Mouse (Mus musculus): ENCODE results near the gene Sdr9c7. TPM values are rescaled to one million over a fixed set of nuclear protein-coding genes. Genes with fewer than 3 reads are reported as not detected.

Gene Sdr9c7
- total and polyA plus RNA-seq, 3 experiments = not detected

- Histone ChIP-seq H3K9ac (ENCODE audit: control insufficient read depth, low read depth, low read length, poor library complexity, severe bottlenecking) (no peak overlapping the region), H3K27me3 (ENCODE audit: control insufficient read depth in 1 of 2, insufficient read depth in 2 of 2, low read length in 2 of 2) (no peaks in the 10 kb centered on the region), H3K27ac (ENCODE audit: control insufficient read depth, low read depth, low read length) (no peak overlapping the region), H3K4me3 (ENCODE audit: control insufficient read depth in 1 of 2, insufficient read depth in 1 of 2, low read depth in 2 of 2, low read length in 2 of 2) (no peak overlapping the region), H3K9me3 (replicated peaks; ENCODE audit: insufficient read depth, low read length) (no peaks in the 10 kb centered on the region), H3K4me1 (ENCODE audit: control insufficient read depth in 1 of 2, insufficient read depth in 2 of 2, low read length in 2 of 2) (peaks cover 6 to 16% of the 10 kb centered on the region in 2 experiments), H3K79me2 (ENCODE audit: control insufficient read depth, insufficient read depth, low read length, poor library complexity) (no peaks in the 10 kb centered on the region), H3K36me3 (ENCODE audit: control insufficient read depth in 1 of 2, insufficient read depth in 2 of 2, low read length in 2 of 2) (peaks cover 0 to 9% of the 10 kb centered on the region in 2 experiments; a peak in 2 of 4 replicates)
- DNase-seq (ENCODE audit: low read depth, low spot score) = peak; percentile 48
- TF ChIP-seq CHD2 (IDR thresholded peaks at IDR 0.05; ENCODE audit: low read length) = no peak
- TF ChIP-seq ELF1 (IDR thresholded peaks at IDR 0.05; ENCODE audit: low read depth, low read length) = no peak
- no peak for TF ChIP-seq MYC (IDR thresholded peaks at IDR 0.05; ENCODE audit: low read depth, low read length)
- 0 out of 2 replicates have a peak, but pooled peaks have one; percentile 22 for TF ChIP-seq RCOR1 (IDR thresholded peaks at IDR 0.05; ENCODE audit: low read depth, low read length)
- no peak for TF ChIP-seq TCF12 (IDR thresholded peaks at IDR 0.05; ENCODE audit: low read depth, low read length)
- TF ChIP-seq POLR2AphosphoS2 (IDR thresholded peaks at IDR 0.05; ENCODE audit: low read length) = no peak
- no peak for TF ChIP-seq USF1 (IDR thresholded peaks at IDR 0.05; ENCODE audit: low read depth, low read length)
- TF ChIP-seq CHD1 (IDR thresholded peaks at IDR 0.05; ENCODE audit: low read depth, low read length) = no peak
- TF ChIP-seq POLR2A (IDR thresholded peaks at IDR 0.05; ENCODE audit: control insufficient read depth in 1 of 2, insufficient read depth in 1 of 2, low read depth in 1 of 2, low read length in 2 of 2, poor library complexity in 1 of 2) = no peak
- 0 out of 4 replicates have a peak, but pooled peaks of 1 of the 2 experiments have one; percentile 8 for TF ChIP-seq EP300 (IDR thresholded peaks at IDR 0.05; ENCODE audit: low read depth in 1 of 2, low read length in 2 of 2)
Measured at GRCm38 (mm10) chr10:127877681-127878080, 20.6 kb upstream of the Sdr9c7 start.

DNA sequence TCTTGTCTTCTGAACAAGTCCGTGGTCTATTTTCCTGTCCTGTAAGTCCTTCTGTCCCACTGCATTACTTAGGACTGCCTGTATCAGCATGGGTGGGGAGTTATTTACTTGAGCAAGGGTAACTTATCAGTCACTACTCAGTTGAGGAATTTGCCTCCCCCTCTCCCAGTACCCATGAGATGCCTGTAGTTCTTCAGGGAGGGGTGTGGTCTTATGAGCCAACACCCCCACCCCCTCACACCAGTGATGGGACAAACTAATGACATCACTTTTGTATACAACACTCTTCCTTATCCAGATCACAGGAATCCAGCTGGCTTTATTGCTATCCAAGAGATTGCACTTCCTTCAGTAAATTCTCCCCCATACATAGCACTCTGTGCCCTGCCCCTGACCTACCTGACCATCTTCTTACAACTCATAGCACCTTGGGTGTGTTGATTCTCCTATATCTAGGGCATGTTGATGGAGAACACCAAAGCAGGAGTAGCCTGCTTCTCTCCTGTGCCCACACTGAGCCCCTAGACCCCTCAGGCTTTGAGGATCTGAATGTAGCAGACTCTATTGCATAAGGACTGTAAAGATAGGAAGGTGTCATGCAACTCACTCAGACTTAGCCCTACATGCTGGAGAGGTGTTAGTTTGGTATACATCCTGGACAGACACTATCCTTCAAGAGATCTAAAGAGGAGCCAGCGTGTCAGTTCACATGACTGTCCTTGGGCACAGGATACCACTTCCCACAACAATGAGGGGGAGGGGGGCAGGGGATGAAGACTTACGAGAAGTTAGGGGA lies 19.9 kb upstream of the Sdr9c7 start:
- H3K4me3 ChIP-seq (ENCODE audit: control insufficient read depth in 1 of 2, insufficient read depth in 1 of 2, low read depth in 2 of 2, low read length in 2 of 2) = peak overlapping the region; percentile 28 to 31
- DNase-seq (ENCODE audit: low read depth, low spot score) = no peak
- peak overlapping the region; percentile 35; the same call in 1 of the 2 replicates for H3K9ac ChIP-seq (ENCODE audit: control insufficient read depth, low read depth, low read length, poor library complexity, severe bottlenecking)
- H3K36me3 ChIP-seq (ENCODE audit: control insufficient read depth in 1 of 2, insufficient read depth in 2 of 2, low read length in 2 of 2) = peaks cover 0 to 9% of the 10 kb centered on the region in 2 experiments; a peak in 2 of 4 replicates
- H3K4me1 ChIP-seq (ENCODE audit: control insufficient read depth in 1 of 2, insufficient read depth in 2 of 2, low read length in 2 of 2) = peaks cover 6 to 16% of the 10 kb centered on the region in 2 experiments
- no peaks in the 10 kb centered on the region for H3K27me3 ChIP-seq (ENCODE audit: control insufficient read depth in 1 of 2, insufficient read depth in 2 of 2, low read length in 2 of 2)
- peak overlapping the region; percentile 19; the same call in 1 of the 2 replicates for H3K27ac ChIP-seq (ENCODE audit: control insufficient read depth, low read depth, low read length)
- no peak for TF ChIP-seq MAFK (IDR thresholded peaks at IDR 0.05; ENCODE audit: borderline replicate concordance, low read depth, low read length)
- TF ChIP-seq TCF12 (IDR thresholded peaks at IDR 0.05; ENCODE audit: low read depth, low read length) = no peak
- no peak for TF ChIP-seq MEF2A (IDR thresholded peaks at IDR 0.05; ENCODE audit: extremely low read depth, insufficient replicate concordance, low read depth, low read length, poor library complexity, severe bottlenecking)
- no peak for TF ChIP-seq TAL1 (IDR thresholded peaks at IDR 0.05; ENCODE audit: low read length)
- no peak for TF ChIP-seq NRF1 (IDR thresholded peaks at IDR 0.05; ENCODE audit: insufficient read depth, low read depth, low read length, poor library complexity, severe bottlenecking)
- TF ChIP-seq NELFE (IDR thresholded peaks at IDR 0.05; ENCODE audit: low read depth, low read length) = no peak
- no peak for TF ChIP-seq E2F4 (IDR thresholded peaks at IDR 0.05; ENCODE audit: borderline replicate concordance, low read depth, low read length)
- no peak for TF ChIP-seq POLR2AphosphoS2 (IDR thresholded peaks at IDR 0.05; ENCODE audit: low read length)
- no peak for TF ChIP-seq TBP (IDR thresholded peaks at IDR 0.05; ENCODE audit: low read depth, low read length)
- no peak for TF ChIP-seq BHLHE40 (IDR thresholded peaks at IDR 0.05; ENCODE audit: borderline replicate concordance, low read depth, low read length)
- TF ChIP-seq ZKSCAN1 (IDR thresholded peaks at IDR 0.05; ENCODE audit: low read depth, low read length) = no peak
- no peak for TF ChIP-seq UBTF (IDR thresholded peaks at IDR 0.05; ENCODE audit: borderline replicate concordance, insufficient read depth, low read depth, low read length)
- no peak for TF ChIP-seq GABPA (IDR thresholded peaks at IDR 0.05; ENCODE audit: low read depth, low read length)
- no peak for TF ChIP-seq RAD21 (IDR thresholded peaks at IDR 0.05; ENCODE audit: low read depth, low read length)
- no peak for TF ChIP-seq GATA1 (IDR thresholded peaks at IDR 0.05; ENCODE audit: low read depth, low read length)
- H3K79me2 ChIP-seq (ENCODE audit: control insufficient read depth, insufficient read depth, low read length, poor library complexity) = no peaks in the 10 kb centered on the region
- no peaks in the 10 kb centered on the region for H3K9me3 ChIP-seq (replicated peaks; ENCODE audit: insufficient read depth, low read length)
